Mouse (Mus musculus): ENCODE measurements around the gene Plekhb2.

- TF ChIP-seq CTCF (conservative IDR thresholded peaks at IDR 0.05; ENCODE audit: low read length) (no peak), NANOG (IDR thresholded peaks at IDR 0.05; ENCODE audit: borderline replicate concordance, low read length) (no peak), POU5F1 (IDR thresholded peaks at IDR 0.05; ENCODE audit: borderline replicate concordance, low read length) (no peak)
Measured at GRCm38 (mm10) chr1:34871170-34871569, 21.4 kb downstream of the Plekhb2 start.

All from E14TG2a.4 (cell line).